Mouse (Mus musculus) CH12.LX (cell line): ENCODE results near the gene Ttc7b.

Experiments
- CHD2 ChIP-seq: IDR thresholded peaks from 2 replicates; pipeline ENCODE4 v1.6.1; 2011; ENCODE audit warnings: low read length, improper control_type of control experiment
- MAX ChIP-seq: IDR thresholded peaks from 2 replicates; pipeline ENCODE4 v1.6.1; 2011; ENCODE audit warnings: low read length, improper control_type of control experiment
- MEF2A ChIP-seq: IDR thresholded peaks from 2 replicates; pipeline ENCODE4 v1.6.1; 2014; ENCODE audit warnings: low read depth, mild to moderate bottlenecking, inconsistent platforms, low read length, improper control_type of control experiment, borderline replicate concordance

DNA sequence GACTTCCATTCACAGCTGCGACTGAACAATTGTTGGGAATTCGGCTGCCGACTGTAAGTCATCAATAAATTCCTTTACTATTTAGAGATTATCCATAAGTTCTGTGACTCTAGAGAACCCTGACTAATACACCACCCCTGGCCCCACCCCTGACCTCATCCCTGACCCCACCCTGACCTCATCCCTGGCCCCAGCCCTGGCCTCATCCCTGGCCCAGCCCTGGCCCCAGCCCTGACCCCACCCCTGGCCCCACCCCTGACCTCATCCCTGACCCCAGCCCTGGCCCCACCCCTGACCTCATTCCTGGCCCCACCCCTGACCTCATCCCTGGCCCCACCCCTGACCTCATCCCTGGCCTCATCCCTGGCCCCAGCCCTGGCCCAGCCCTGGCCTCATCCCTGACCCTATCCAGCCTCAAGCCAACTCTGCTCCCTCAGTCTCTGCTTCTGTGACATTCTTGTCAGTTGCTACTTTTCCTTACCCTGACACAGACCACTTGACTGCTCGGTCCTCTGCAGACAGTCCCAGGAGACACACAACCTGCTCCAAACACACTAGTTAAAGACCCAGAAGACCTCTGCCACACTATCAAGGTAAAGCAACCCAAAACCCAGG, 55.4 kb downstream of the Ttc7b start:
- TF ChIP-seq MAX (no peak), CHD2 (no peak), MEF2A (no peak)
